18 mouse cellular contexts compared by ENCODE assay signal in genomic region chr14:57787406-57787805, GRCm38 (mm10). TPM values are rescaled to one million over a fixed set of nuclear protein-coding genes. Genes with fewer than 3 reads are reported as not detected.
"Had no signal": no experiment of that assay in that cellular context is flagged by ENCODE, and none has a peak within 500 bp of the region (broad histone marks: within the 10 kb centered on the region; RNA-seq: fewer than 3 reads in every experiment).

No protein-coding gene starts in this region.

- H3K4me2 ChIP-seq: kidney, embryonic 15.5 days; limb, embryonic 15.5 days; liver, embryonic 12.5 days; midbrain, embryonic 12.5 days; stomach, embryonic 15.5 days had no signal

- DNase-seq: kidney, adult 2 months; lung, postnatal 36 days; right cerebral cortex, postnatal 14 days; thymus, postnatal 36 days had no signal

- ATAC-seq: intestine, embryonic 16.5 days; liver, embryonic 12.5 days had no signal

- H3K9ac ChIP-seq: kidney, embryonic 15.5 days; limb, embryonic 15.5 days; liver, embryonic 12.5 days; midbrain, embryonic 12.5 days; stomach, embryonic 15.5 days had no signal

- H3K27me3 ChIP-seq: kidney, embryonic 15.5 days; limb, embryonic 15.5 days; liver, embryonic 12.5 days; midbrain, embryonic 12.5 days; stomach, embryonic 15.5 days had no signal

- H3K27ac ChIP-seq: kidney, embryonic 15.5 days; limb, embryonic 15.5 days; liver, embryonic 12.5 days; midbrain, embryonic 12.5 days; stomach, embryonic 15.5 days had no signal

- H3K4me1 ChIP-seq: kidney, embryonic 15.5 days; limb, embryonic 15.5 days; liver, embryonic 12.5 days; midbrain, embryonic 12.5 days had no signal

- H3K9me3 ChIP-seq: kidney, embryonic 15.5 days; limb, embryonic 15.5 days; liver, embryonic 12.5 days; midbrain, embryonic 12.5 days; stomach, embryonic 15.5 days had no signal

- H3K4me3 ChIP-seq: kidney, embryonic 15.5 days; limb, embryonic 15.5 days; liver, embryonic 12.5 days; midbrain, embryonic 12.5 days; stomach, embryonic 15.5 days had no signal

- H3K36me3 ChIP-seq: kidney, embryonic 15.5 days; limb, embryonic 15.5 days; liver, embryonic 12.5 days; midbrain, embryonic 12.5 days; stomach, embryonic 15.5 days had no signal

RNA-seq across cellular contexts. Expression of gene Gm49361, which starts 41.5 kb away (rescaled TPM):
- polyA plus RNA-seq: intestine, embryonic 16.5 days; kidney, adult 2 months; kidney, embryonic 15.5 days; large intestine, adult 2 months; limb, embryonic 11.5 days; limb, embryonic 15.5 days; liver, embryonic 12.5 days; liver, embryonic 16.5 days; lung, embryonic 16.5 days; midbrain, embryonic 12.5 days; midbrain, postnatal 0 days; neural tube, embryonic 14.5 days; spleen, adult 2 months; stomach, embryonic 15.5 days; thymus, postnatal 0 days had no signal
